Mouse (Mus musculus) midbrain, postnatal 0 days (tissue): ENCODE measurements at regions not wholly inside any gene's neighbourhood (a gene's known extent, or its start where the extent isn't known, plus 50 kb on each side); places are given as distances from the start of the nearest gene placed in this dataset.
A peak's percentile ranks its signal among the peaks of the same experiment; 100 is the strongest.

Experiments
- ATAC-seq: fragments of 200-750 bp; cut with Nextera tagmentation; 2 replicates; pipeline ENCODE4 v1.8.0; 2017; ENCODE audit warnings: moderate number of reproducible peaks, mild to moderate bottlenecking, moderate TSS enrichment, moderate library complexity; ENCODE audit not compliant: low FRiP score
- DNase-seq: peaks from one replicate; pipeline ENCODE4 v3.0.0-alpha.2; 2015; ENCODE audit warnings: low spot score
- H3K27ac ChIP-seq: fragments of 300-500 bp; sonication (generic); 2 replicates; pipeline ENCODE4 v1.5.1; 2014; ENCODE audit warnings: low read depth, mild to moderate bottlenecking, low read length, mixed read lengths
- H3K27me3 ChIP-seq: fragments of 300-500 bp; sonication (generic); 2 replicates; pipeline ENCODE4 v1.6.1; 2014; ENCODE audit warnings: low read length, control low read depth, mixed read lengths; ENCODE audit not compliant: insufficient read depth
- H3K36me3 ChIP-seq: fragments of 300-500 bp; sonication (generic); 2 replicates; pipeline ENCODE4 v1.6.1; 2014; ENCODE audit warnings: low read length, control low read depth, mixed read lengths; ENCODE audit not compliant: insufficient read depth
- H3K4me1 ChIP-seq: fragments of 300-500 bp; sonication (generic); 2 replicates; pipeline ENCODE4 v1.6.1; 2014; ENCODE audit warnings: mild to moderate bottlenecking, control low read depth, antibody characterized with exemption, low read length, mixed read lengths; ENCODE audit not compliant: insufficient read depth
- H3K4me2 ChIP-seq: fragments of 300-500 bp; sonication (generic); 2 replicates; pipeline ENCODE4 v1.6.1; 2014; ENCODE audit warnings: low read depth, mild to moderate bottlenecking, low read length, mixed read lengths; ENCODE audit not compliant: poor library complexity, severe bottlenecking
- H3K4me3 ChIP-seq: fragments of 300-500 bp; sonication (generic); 2 replicates; pipeline ENCODE4 v1.5.1; 2014; ENCODE audit warnings: low read depth, mild to moderate bottlenecking, low read length, moderate library complexity
- H3K9ac ChIP-seq: fragments of 300-500 bp; sonication (generic); replicated peaks from 2 replicates; pipeline ENCODE4 v1.6.1; 2014; ENCODE audit warnings: mild to moderate bottlenecking, low read length, moderate library complexity, mixed read lengths; ENCODE audit not compliant: poor library complexity, severe bottlenecking
- H3K9me3 ChIP-seq: fragments of 300-500 bp; sonication (generic); 2 replicates; pipeline ENCODE4 v1.6.1; 2016; ENCODE audit warnings: low read length, control low read depth
- CTCF ChIP-seq: IDR thresholded peaks from 2 replicates; pipeline ENCODE4 v1.5.1; 2016; ENCODE audit warnings: antibody characterized with exemption, mild to moderate bottlenecking
- WGBS: fragments of 180-500 bp; shearing (Covaris S2); extraction: QIAGEN DNeasy Blood & Tissue Kit; methylation state at CpG from one replicate; pipeline ENCODE4 v1.1.7; 2014; 5-methylcytosine and 5-hydroxymethylcytosine counted together

- Histone ChIP-seq H3K27me3 (no peaks in the 10 kb centered on the region), H3K36me3 (no peaks in the 10 kb centered on the region), H3K27ac (no peak overlapping the region), H3K9ac (no peak overlapping the region), H3K4me2 (no peak overlapping the region), H3K4me3 (no peak overlapping the region), H3K9me3 (no peaks in the 10 kb centered on the region), H3K4me1 (no peaks in the 10 kb centered on the region)
- ATAC-seq (no peak), DNase-seq (peak; percentile 1)
- no peak for TF ChIP-seq CTCF
- 72% methylated on average over 1 of the region's 1 CpGs for WGBS
Measured at GRCm38 (mm10) chr17:91361261-91361660, 268.4 kb upstream of the Nrxn1 start.

GRCm38 (mm10) chr17:91352107-91352506, 259.2 kb upstream of the Nrxn1 start:
- WGBS = 87% methylated on average over 2 of the region's 2 CpGs
- H3K4me2 ChIP-seq = no peak overlapping the region
- H3K36me3 ChIP-seq = no peaks in the 10 kb centered on the region
- no peak overlapping the region for H3K4me3 ChIP-seq
- ATAC-seq (no peak), DNase-seq (no peak)
- no peak for TF ChIP-seq CTCF
- no peak overlapping the region for H3K27ac ChIP-seq
- no peaks in the 10 kb centered on the region for H3K27me3 ChIP-seq
- H3K9me3 ChIP-seq = no peaks in the 10 kb centered on the region
- H3K9ac ChIP-seq = no peak overlapping the region
- H3K4me1 ChIP-seq = no peaks in the 10 kb centered on the region

GRCm38 (mm10) chr17:91336882-91337281, 244.0 kb upstream of the Nrxn1 start:
- Histone ChIP-seq H3K4me3 (no peak overlapping the region), H3K9ac (no peak overlapping the region), H3K27me3 (no peaks in the 10 kb centered on the region), H3K36me3 (no peaks in the 10 kb centered on the region), H3K4me1 (no peaks in the 10 kb centered on the region), H3K27ac (no peak overlapping the region), H3K4me2 (no peak overlapping the region), H3K9me3 (no peaks in the 10 kb centered on the region)
- 98% methylated on average over 1 of the region's 1 CpGs for WGBS
- TF ChIP-seq CTCF = no peak
- DNase-seq = no peak
- no peak for ATAC-seq

GRCm38 (mm10) chr17:91333790-91334189, 240.9 kb upstream of the Nrxn1 start:
- TF ChIP-seq CTCF = no peak
- Histone ChIP-seq H3K9ac (no peak overlapping the region), H3K4me3 (no peak overlapping the region), H3K36me3 (no peaks in the 10 kb centered on the region), H3K4me2 (no peak overlapping the region), H3K4me1 (no peaks in the 10 kb centered on the region), H3K9me3 (no peaks in the 10 kb centered on the region), H3K27me3 (no peaks in the 10 kb centered on the region), H3K27ac (no peak overlapping the region)
- DNase-seq (no peak), ATAC-seq (no peak)
- WGBS = 94% methylated on average over 4 of the region's 4 CpGs

GRCm38 (mm10) chr17:91333202-91333601, 240.3 kb upstream of the Nrxn1 start:
- Histone ChIP-seq H3K27me3 (no peaks in the 10 kb centered on the region), H3K27ac (no peak overlapping the region), H3K9me3 (no peaks in the 10 kb centered on the region), H3K4me1 (no peaks in the 10 kb centered on the region), H3K4me3 (no peak overlapping the region), H3K9ac (no peak overlapping the region), H3K36me3 (no peaks in the 10 kb centered on the region), H3K4me2 (no peak overlapping the region)
- TF ChIP-seq CTCF = no peak
- WGBS = 78% methylated on average over 1 of the region's 1 CpGs
- no peak for DNase-seq
- ATAC-seq = no peak

- no peaks in the 10 kb centered on the region for H3K9me3 ChIP-seq
- ATAC-seq (peak; percentile 70), DNase-seq (peak; percentile 31)
- WGBS = 46% methylated on average over 1 of the region's 1 CpGs
- no peak overlapping the region for H3K4me3 ChIP-seq
- no peaks in the 10 kb centered on the region for H3K36me3 ChIP-seq
- no peak for TF ChIP-seq CTCF
- H3K27me3 ChIP-seq = no peaks in the 10 kb centered on the region
- no peak overlapping the region for H3K27ac ChIP-seq
- no peaks in the 10 kb centered on the region for H3K4me1 ChIP-seq
- no peak overlapping the region for H3K9ac ChIP-seq
- H3K4me2 ChIP-seq = no peak overlapping the region
Measured at GRCm38 (mm10) chr17:91324377-91324776, 231.5 kb upstream of the Nrxn1 start.
